Mouse (Mus musculus) small intestine, adult 2 months (tissue): Measurements from ENCODE around the gene Pts.

Source experiments
- CTCF ChIP-seq: fragments of 200-500 bp; IDR thresholded peaks from 2 replicates; pipeline ENCODE4 v1.5.1; 2012; ENCODE audit warnings: low read depth, mild to moderate bottlenecking, control low read depth, inconsistent platforms, low read length, moderate library complexity, mixed read lengths; ENCODE audit not compliant: insufficient replicate concordance, insufficient read length; ENCODE audit errors: extremely low read depth
- POLR2A ChIP-seq: fragments of 200-500 bp; IDR thresholded peaks from 2 replicates; pipeline ENCODE4 v1.6.1; 2012; ENCODE audit warnings: low read depth, mild to moderate bottlenecking, control low read depth, inconsistent platforms, low read length, moderate library complexity

DNA sequence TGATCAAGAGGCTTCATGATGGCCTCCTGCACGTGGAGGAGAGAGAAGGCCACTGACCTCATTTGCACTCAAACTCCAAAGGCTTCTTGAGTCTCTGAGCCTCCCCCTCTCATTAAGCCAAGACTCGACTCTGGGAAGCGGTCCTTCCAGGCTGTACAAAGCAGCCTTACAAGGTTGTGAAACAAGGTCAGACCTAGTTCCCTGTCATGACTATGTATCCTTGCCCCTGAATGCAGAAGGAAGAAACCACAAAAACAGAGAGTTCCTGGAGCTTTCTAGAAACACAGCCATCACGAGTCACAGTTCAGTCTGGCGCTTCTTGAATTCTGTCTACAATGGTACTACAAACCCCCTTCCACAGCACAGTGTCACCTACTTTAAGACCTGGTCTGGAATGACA, 6.0 kb downstream of the Pts start:
- TF ChIP-seq POLR2A, result no peak
- no peak for TF ChIP-seq CTCF
